Mouse (Mus musculus): ENCODE data around the gene Cpne9. TPM values are rescaled to one million over a fixed set of nuclear protein-coding genes. Genes with fewer than 3 reads are reported as not detected.
"Not testable (repeated sequence)": the region's sequence is repeated elsewhere in the genome, so short reads cannot be mapped to it uniquely, and the experiment has no call there.

The Cpne9 gene
- polyA plus RNA-seq, 1 experiment from 2014 or later, result 1.5 TPM

GRCm38 (mm10) chr6:113326533-113327315 lies 44.6 kb downstream of the Cpne9 start, which contains the start of gene Ogg1:
Gene Ogg1, plus strand, starts transcription at chr6:113326972.
- Histone ChIP-seq H3K36me3 (peaks cover 34% of the 10 kb centered on the region), H3K9me3 (replicated peaks) (no peaks in the 10 kb centered on the region), H3K27ac (replicated peaks) (peak within 1 kb of the TSS; percentile 87), H3K27me3 (replicated peaks) (no peaks in the 10 kb centered on the region), H3K4me3 (replicated peaks) (peak within 1 kb of the TSS; percentile 55), H3K4me1 (peaks cover 19% of the 10 kb centered on the region), H3K4me2 (peak within 1 kb of the TSS; percentile 93), H3K9ac (replicated peaks) (peak within 1 kb of the TSS; percentile 71)
- under 1% methylated on average over 52 of the region's 52 CpGs for WGBS
- ATAC-seq (ENCODE audit: low FRiP score), result peak; percentile 99

- H3K27ac ChIP-seq (replicated peaks), result no peak overlapping the region
- no peak overlapping the region for H3K9ac ChIP-seq (replicated peaks)
- H3K4me3 ChIP-seq (replicated peaks), result no peak overlapping the region
- 97% methylated on average over 1 of the region's 1 CpGs for WGBS
- peaks cover 27% of the 10 kb centered on the region for H3K4me1 ChIP-seq
- H3K4me2 ChIP-seq, result no peak overlapping the region
- no peak for ATAC-seq (ENCODE audit: low FRiP score)
- H3K27me3 ChIP-seq (replicated peaks), result no peaks in the 10 kb centered on the region
- peaks cover 26% of the 10 kb centered on the region for H3K36me3 ChIP-seq
- H3K9me3 ChIP-seq (replicated peaks), result no peaks in the 10 kb centered on the region
Observed at GRCm38 (mm10) chr6:113329396-113329795, 47.3 kb downstream of the Cpne9 start.

- 68% methylated on average over 2 of the region's 2 CpGs for WGBS
- peaks cover 32% of the 10 kb centered on the region for H3K36me3 ChIP-seq
- H3K9ac ChIP-seq (replicated peaks), result no peak overlapping the region
Observed at GRCm38 (mm10) chr6:113330547-113330946, 48.4 kb downstream of the Cpne9 start.

DNA sequence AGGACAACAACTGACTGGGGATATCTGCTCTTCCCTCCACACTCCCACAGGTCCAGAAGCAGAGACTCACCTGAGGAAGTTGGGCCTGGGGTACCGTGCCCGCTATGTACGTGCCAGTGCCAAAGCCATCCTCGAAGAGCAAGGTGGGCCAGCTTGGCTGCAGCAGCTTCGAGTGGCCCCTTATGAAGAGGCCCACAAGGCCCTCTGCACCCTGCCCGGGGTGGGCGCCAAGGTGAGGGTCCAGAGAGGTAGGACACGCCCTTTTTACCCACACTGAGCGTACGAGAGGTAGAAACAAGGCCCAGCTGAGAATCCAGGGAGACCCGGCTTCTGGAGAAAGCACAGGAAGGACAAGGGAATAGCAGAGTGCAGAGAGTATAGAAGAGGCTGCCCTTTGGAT lies 49.6 kb downstream of the Cpne9 start:
- Histone ChIP-seq H3K27ac (replicated peaks) (no peak overlapping the region), H3K27me3 (replicated peaks) (no peaks in the 10 kb centered on the region), H3K4me3 (replicated peaks) (no peak overlapping the region), H3K9me3 (replicated peaks) (no peaks in the 10 kb centered on the region), H3K4me1 (peaks cover 18% of the 10 kb centered on the region), H3K9ac (replicated peaks) (no peak overlapping the region), H3K4me2 (no peak overlapping the region), H3K36me3 (peaks cover 41% of the 10 kb centered on the region)
- no peak for ATAC-seq (ENCODE audit: low FRiP score)
- 92% methylated on average over 11 of the region's 11 CpGs for WGBS

More at GRCm38 (mm10) chr6:113330547-113330946, 48.4 kb downstream of the Cpne9 start:
- no peak overlapping the region for H3K27ac ChIP-seq (replicated peaks)
- H3K4me2 ChIP-seq, result no peak overlapping the region
- no peak overlapping the region for H3K4me3 ChIP-seq (replicated peaks)
- H3K9me3 ChIP-seq (replicated peaks), result no peaks in the 10 kb centered on the region
- ATAC-seq (ENCODE audit: low FRiP score), result no peak
- peaks cover 25% of the 10 kb centered on the region for H3K4me1 ChIP-seq
- H3K27me3 ChIP-seq (replicated peaks), result no peaks in the 10 kb centered on the region

DNA sequence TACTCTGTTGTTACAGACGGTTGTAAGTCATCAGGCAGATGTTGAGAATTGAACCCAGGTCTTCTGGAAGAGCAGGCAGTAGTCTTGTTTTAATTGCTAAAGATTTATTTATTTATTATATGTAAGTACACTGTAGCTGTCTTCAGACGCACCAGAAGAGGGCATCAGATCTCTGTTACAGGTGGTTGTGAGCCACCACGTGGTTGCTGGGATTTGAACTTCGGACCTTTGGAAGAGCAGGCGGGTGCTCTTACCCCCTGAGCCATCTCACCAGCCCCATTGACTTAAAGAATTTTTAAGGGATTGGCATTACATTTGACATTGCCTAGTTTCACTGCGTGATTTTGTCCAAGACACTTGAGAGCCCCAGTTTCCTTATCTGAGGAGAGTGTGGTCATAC lies 50.6 kb downstream of the Cpne9 start:
- H3K4me2 ChIP-seq; ATAC-seq (ENCODE audit: low FRiP score); H3K9me3 ChIP-seq (replicated peaks); H3K9ac ChIP-seq (replicated peaks); H3K4me3 ChIP-seq (replicated peaks); H3K27ac ChIP-seq (replicated peaks); H3K27me3 ChIP-seq (replicated peaks): not testable (repeated sequence)
- peaks cover 50% of the 10 kb centered on the region for H3K36me3 ChIP-seq
- 79% methylated on average over 6 of the region's 6 CpGs for WGBS
- H3K4me1 ChIP-seq, result peaks cover 14% of the 10 kb centered on the region

- H3K4me3 ChIP-seq (replicated peaks), result no peak overlapping the region
- WGBS, result 59% methylated on average over 14 of the region's 14 CpGs
- ATAC-seq (ENCODE audit: low FRiP score), result peak; percentile 70
- H3K9ac ChIP-seq (replicated peaks), result no peak overlapping the region
- H3K4me2 ChIP-seq, result no peak overlapping the region
- no peaks in the 10 kb centered on the region for H3K9me3 ChIP-seq (replicated peaks)
- H3K4me1 ChIP-seq, result peaks cover 13% of the 10 kb centered on the region
- H3K27ac ChIP-seq (replicated peaks), result peak overlapping the region; percentile 49
- H3K36me3 ChIP-seq, result peaks cover 56% of the 10 kb centered on the region
- no peaks in the 10 kb centered on the region for H3K27me3 ChIP-seq (replicated peaks)
Observed at GRCm38 (mm10) chr6:113333137-113333950, 51.2 kb downstream of the Cpne9 start.

GRCm38 (mm10) chr6:113334216-113334615 lies 52.1 kb downstream of the Cpne9 start:
- Histone ChIP-seq H3K4me3 (replicated peaks) (no peak overlapping the region), H3K4me2 (no peak overlapping the region), H3K27me3 (replicated peaks) (no peaks in the 10 kb centered on the region), H3K9me3 (replicated peaks) (no peaks in the 10 kb centered on the region), H3K27ac (replicated peaks) (no peak overlapping the region), H3K9ac (replicated peaks) (no peak overlapping the region), H3K4me1 (peaks cover 13% of the 10 kb centered on the region), H3K36me3 (peaks cover 65% of the 10 kb centered on the region)
- no peak for ATAC-seq (ENCODE audit: low FRiP score)
- WGBS, result 68% methylated on average over 6 of the region's 6 CpGs

DNA sequence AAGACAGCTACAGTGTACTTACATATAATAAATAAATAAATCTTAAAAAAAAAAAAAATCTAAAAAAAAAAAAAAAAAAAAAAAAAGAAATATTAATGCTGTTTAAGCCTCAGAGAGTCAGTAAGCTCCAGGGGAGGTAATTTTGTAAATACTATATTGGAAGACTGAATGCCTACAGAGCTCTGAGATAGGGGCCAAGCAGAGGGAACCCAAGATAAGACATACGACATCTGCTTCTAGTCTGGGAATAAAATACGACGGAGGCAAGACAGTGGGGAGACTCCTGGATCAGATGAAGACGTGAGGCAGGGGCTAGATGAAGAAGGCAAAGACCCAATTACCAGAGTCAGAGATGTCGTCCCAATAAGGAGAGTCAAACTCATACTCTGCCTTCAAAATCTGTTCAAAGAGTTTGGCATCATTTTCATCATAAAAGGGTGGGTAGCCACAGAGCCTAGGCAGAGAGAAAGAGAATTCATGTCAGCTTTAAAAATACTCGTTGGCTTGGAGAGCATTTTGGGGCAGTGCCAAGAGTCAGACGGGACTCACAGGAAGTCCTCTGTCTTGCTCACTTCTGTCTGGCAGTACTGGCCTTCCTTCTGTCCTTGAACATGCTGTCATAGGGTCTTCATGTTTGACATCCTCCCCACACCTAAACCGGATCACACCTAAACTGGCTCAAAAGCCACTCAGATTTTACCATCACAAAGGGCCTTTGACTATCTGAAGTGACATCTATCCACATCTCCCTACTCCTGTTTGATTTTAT lies 54.9 kb downstream of the Cpne9 start:
- WGBS, result 71% methylated on average over 8 of the region's 8 CpGs
- Histone ChIP-seq H3K4me3 (replicated peaks) (no peak overlapping the region), H3K27ac (replicated peaks) (no peak overlapping the region), H3K9ac (replicated peaks) (no peak overlapping the region), H3K27me3 (replicated peaks) (no peaks in the 10 kb centered on the region), H3K36me3 (peaks cover 66% of the 10 kb centered on the region), H3K9me3 (replicated peaks) (no peaks in the 10 kb centered on the region), H3K4me2 (no peak overlapping the region), H3K4me1 (peaks cover 21% of the 10 kb centered on the region)
- ATAC-seq (ENCODE audit: low FRiP score), result no peak

DNA sequence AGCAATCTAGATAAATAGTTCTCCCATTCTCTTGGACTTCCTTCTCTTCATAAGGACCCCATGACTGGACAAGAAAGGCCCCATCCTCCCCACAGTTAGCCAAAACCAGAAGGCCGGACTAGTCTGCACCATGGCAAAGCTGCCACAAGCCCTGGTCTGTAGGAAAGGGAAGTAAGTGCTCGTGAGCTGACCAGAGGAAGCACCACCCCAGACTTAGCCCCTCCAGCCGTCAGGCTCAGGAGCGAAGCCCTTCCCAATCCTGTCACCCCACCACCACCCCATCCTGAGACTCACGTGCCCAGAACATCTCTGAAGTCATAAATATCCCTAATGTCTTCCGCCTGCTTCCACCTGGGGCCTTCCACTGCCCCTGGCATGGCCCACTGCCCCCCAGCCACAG lies 59.5 kb downstream of the Cpne9 start:
- no peak overlapping the region for H3K4me3 ChIP-seq (replicated peaks)
- no peaks in the 10 kb centered on the region for H3K27me3 ChIP-seq (replicated peaks)
- peaks cover 35% of the 10 kb centered on the region for H3K4me1 ChIP-seq
- WGBS, result 79% methylated on average over 6 of the region's 6 CpGs
- peaks cover 28% of the 10 kb centered on the region for H3K36me3 ChIP-seq
- no peak for ATAC-seq (ENCODE audit: low FRiP score)
- no peaks in the 10 kb centered on the region for H3K9me3 ChIP-seq (replicated peaks)
- H3K9ac ChIP-seq (replicated peaks), result no peak overlapping the region
- H3K27ac ChIP-seq (replicated peaks), result no peak overlapping the region
- H3K4me2 ChIP-seq, result peak overlapping the region; percentile 79

DNA sequence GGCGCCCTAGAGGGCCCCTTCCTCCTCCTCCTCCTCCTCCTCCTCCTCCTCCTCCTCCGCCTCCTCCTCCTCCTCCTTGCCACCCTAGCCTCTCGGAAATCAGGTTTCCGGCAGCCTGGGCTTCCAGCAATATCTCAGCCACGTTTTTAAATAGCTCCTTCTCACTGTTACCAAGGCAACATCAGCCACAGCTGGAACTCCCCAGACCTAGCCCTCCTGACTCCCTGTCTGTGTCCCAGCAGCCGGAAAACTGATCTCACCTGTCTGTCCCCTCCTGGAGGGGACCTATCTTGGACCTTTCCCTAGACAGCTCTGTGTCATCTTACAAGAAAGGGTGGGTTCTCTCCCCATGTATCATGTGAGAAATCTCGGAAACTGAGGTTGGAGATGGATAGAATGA lies 60.2 kb downstream of the Cpne9 start:
- H3K9ac ChIP-seq (replicated peaks), result no peak overlapping the region
- H3K27ac ChIP-seq (replicated peaks), result peak overlapping the region; percentile 37; the same call in 1 of the 2 replicates
- WGBS, result 54% methylated on average over 3 of the region's 7 CpGs

More for the DNA sequence above, 60.2 kb downstream of the Cpne9 start:
- no peaks in the 10 kb centered on the region for H3K9me3 ChIP-seq (replicated peaks)
- peak overlapping the region; percentile 79 for H3K4me2 ChIP-seq
- peak overlapping the region; percentile 65 for H3K4me3 ChIP-seq (replicated peaks)
- H3K36me3 ChIP-seq, result peaks cover 23% of the 10 kb centered on the region
- peaks cover 32% of the 10 kb centered on the region for H3K4me1 ChIP-seq
- no peaks in the 10 kb centered on the region for H3K27me3 ChIP-seq (replicated peaks)
- no peak for ATAC-seq (ENCODE audit: low FRiP score)

Measured in neural tube, embryonic 15.5 days (tissue).